Mouse (Mus musculus) kidney, postnatal 0 days (tissue): ENCODE measurements around the gene Fkbp14. TPM values are rescaled to one million over a fixed set of nuclear protein-coding genes. Genes with fewer than 3 reads are reported as not detected.
A peak's percentile ranks its signal among the peaks of the same experiment; 100 is the strongest.

Experiments
- ATAC-seq: fragments of 200-750 bp; cut with Nextera tagmentation; replicated peaks from 2 replicates; pipeline ENCODE4 v1.8.0; 2017; ENCODE audit warnings: low read depth, moderate number of reproducible peaks, moderate TSS enrichment, moderate library complexity; ENCODE audit not compliant: low FRiP score
- DNase-seq: peaks from one replicate; pipeline ENCODE4 v3.0.0-alpha.2; 2016; ENCODE audit warnings: low spot score
- H3K27ac ChIP-seq: fragments of 300-500 bp; sonication (generic); 2 replicates; pipeline ENCODE4 v1.5.1; 2014; ENCODE audit warnings: mild to moderate bottlenecking
- H3K27me3 ChIP-seq: fragments of 300-500 bp; sonication (generic); 2 replicates; pipeline ENCODE4 v1.6.1; 2014; ENCODE audit warnings: low read length, mixed read lengths; ENCODE audit not compliant: insufficient read depth
- H3K36me3 ChIP-seq: fragments of 300-500 bp; sonication (generic); 2 replicates; pipeline ENCODE4 v1.6.1; 2014; ENCODE audit warnings: low read length, mixed read lengths; ENCODE audit not compliant: insufficient read depth
- H3K4me1 ChIP-seq: fragments of 300-500 bp; sonication (generic); replicated peaks from 2 replicates; pipeline ENCODE4 v1.6.1; 2014; ENCODE audit warnings: antibody characterized with exemption, low read length, mixed read lengths; ENCODE audit not compliant: insufficient read depth
- H3K4me2 ChIP-seq: fragments of 300-500 bp; sonication (generic); 2 replicates; pipeline ENCODE4 v1.6.1; 2014; ENCODE audit warnings: mild to moderate bottlenecking, low read length, moderate library complexity, mixed read lengths
- H3K4me3 ChIP-seq: fragments of 300-500 bp; sonication (generic); replicated peaks from 2 replicates; pipeline ENCODE4 v1.5.1; 2014; ENCODE audit warnings: low read depth, low read length
- H3K9ac ChIP-seq: fragments of 300-500 bp; sonication (generic); 2 replicates; pipeline ENCODE4 v1.6.1; 2014; ENCODE audit warnings: low read depth, low read length
- H3K9me3 ChIP-seq: fragments of 300-500 bp; sonication (generic); replicated peaks from 2 replicates; pipeline ENCODE4 v1.6.1; 2016; ENCODE audit warnings: low read length, inconsistent platforms, mixed read lengths
- CTCF ChIP-seq: IDR thresholded peaks from 2 replicates; pipeline ENCODE4 v1.5.1; 2016; ENCODE audit warnings: antibody characterized with exemption, low read depth, mild to moderate bottlenecking, moderate library complexity
- WGBS: fragments of 180-500 bp; shearing (Covaris S2); extraction: QIAGEN DNeasy Blood & Tissue Kit; methylation state at CpG from one replicate; pipeline ENCODE4 v1.1.7; 2014; 5-methylcytosine and 5-hydroxymethylcytosine counted together
- polyA plus RNA-seq: library from polyadenylated mRNA; unstranded; fragments of >200 nt; fragmentation: Nextera tagmentation; extraction: Ambion mirVana; gene quantifications from 2 replicates; pipeline ENCODE4 v1.2.1, GENCODE M21; 2015

Gene Fkbp14
- polyA plus RNA-seq, 1 experiment from 2014 or later, result 19.8 TPM

GRCm38 (mm10) chr6:54620357-54620756, 23.2 kb upstream of the Fkbp14 start:
- WGBS, result 60% methylated on average over 4 of the region's 4 CpGs
- Histone ChIP-seq H3K9ac (no peak overlapping the region), H3K36me3 (0 out of 2 replicates have a peak, but pooled peaks cover 12% of the 10 kb centered on the region), H3K4me2 (no peak overlapping the region), H3K4me1 (no peaks in the 10 kb centered on the region), H3K9me3 (no peaks in the 10 kb centered on the region), H3K4me3 (no peak overlapping the region), H3K27ac (no peak overlapping the region), H3K27me3 (no peaks in the 10 kb centered on the region)
- ATAC-seq (no peak), DNase-seq (no peak)
- no peak for TF ChIP-seq CTCF

GRCm38 (mm10) chr6:54619530-54619929, 22.4 kb upstream of the Fkbp14 start:
- H3K9me3 ChIP-seq, result no peaks in the 10 kb centered on the region
- no peak overlapping the region for H3K4me2 ChIP-seq
- H3K4me1 ChIP-seq, result no peaks in the 10 kb centered on the region
- DNase-seq, result no peak
- no peaks in the 10 kb centered on the region for H3K27me3 ChIP-seq
- no peak overlapping the region for H3K27ac ChIP-seq
- H3K4me3 ChIP-seq, result no peak overlapping the region
- no peak for TF ChIP-seq CTCF
- WGBS, result 73% methylated on average over 7 of the region's 7 CpGs
- H3K36me3 ChIP-seq, result 0 out of 2 replicates have a peak, but pooled peaks cover 12% of the 10 kb centered on the region
- H3K9ac ChIP-seq, result no peak overlapping the region
- ATAC-seq, result no peak

- Histone ChIP-seq H3K27ac (no peak overlapping the region), H3K27me3 (no peaks in the 10 kb centered on the region), H3K9me3 (no peaks in the 10 kb centered on the region), H3K4me3 (no peak overlapping the region), H3K4me1 (no peaks in the 10 kb centered on the region), H3K36me3 (no peaks in the 10 kb centered on the region), H3K4me2 (no peak overlapping the region), H3K9ac (no peak overlapping the region)
- 0 out of 2 replicates have a peak, but pooled peaks have one; percentile 11 for TF ChIP-seq CTCF
- WGBS, result 69% methylated on average over 3 of the region's 3 CpGs
- no peak for ATAC-seq
- DNase-seq, result no peak
Observed at GRCm38 (mm10) chr6:54617363-54617762, 20.3 kb upstream of the Fkbp14 start.

- WGBS, result 40% methylated on average over 4 of the region's 4 CpGs
- H3K4me2 ChIP-seq, result no peak overlapping the region
- no peak overlapping the region for H3K27ac ChIP-seq
- no peaks in the 10 kb centered on the region for H3K9me3 ChIP-seq
- no peaks in the 10 kb centered on the region for H3K27me3 ChIP-seq
- no peak for TF ChIP-seq CTCF
- H3K36me3 ChIP-seq, result no peaks in the 10 kb centered on the region
- H3K4me1 ChIP-seq, result peaks cover 2% of the 10 kb centered on the region
- no peak overlapping the region for H3K4me3 ChIP-seq
- no peak overlapping the region for H3K9ac ChIP-seq
- ATAC-seq (no peak), DNase-seq (no peak)
Observed at GRCm38 (mm10) chr6:54606241-54606640, 9.1 kb upstream of the Fkbp14 start.

- no peak for TF ChIP-seq CTCF
- WGBS, result 97% methylated on average over 1 of the region's 1 CpGs
- Histone ChIP-seq H3K9ac (no peak overlapping the region), H3K9me3 (no peaks in the 10 kb centered on the region), H3K27me3 (no peaks in the 10 kb centered on the region), H3K4me1 (peaks cover 8% of the 10 kb centered on the region), H3K4me3 (no peak overlapping the region), H3K4me2 (no peak overlapping the region), H3K27ac (no peak overlapping the region), H3K36me3 (no peaks in the 10 kb centered on the region)
- peak; percentile 55 for DNase-seq
- no peak for ATAC-seq
Observed at GRCm38 (mm10) chr6:54604001-54604715, 7.0 kb upstream of the Fkbp14 start.

GRCm38 (mm10) chr6:54602891-54603290, 5.8 kb upstream of the Fkbp14 start:
- no peak overlapping the region for H3K4me3 ChIP-seq
- no peak for DNase-seq
- H3K36me3 ChIP-seq, result no peaks in the 10 kb centered on the region
- no peak for ATAC-seq
- 80% methylated on average over 2 of the region's 2 CpGs for WGBS
- TF ChIP-seq CTCF, result no peak
- no peaks in the 10 kb centered on the region for H3K9me3 ChIP-seq
- no peak overlapping the region for H3K27ac ChIP-seq
- H3K9ac ChIP-seq, result no peak overlapping the region
- H3K4me2 ChIP-seq, result no peak overlapping the region
- H3K27me3 ChIP-seq, result no peaks in the 10 kb centered on the region
- H3K4me1 ChIP-seq, result peaks cover 8% of the 10 kb centered on the region
